Mouse (Mus musculus): ENCODE results near the gene Fam193a. TPM values are rescaled to one million over a fixed set of nuclear protein-coding genes. Genes with fewer than 3 reads are reported as not detected.

The Fam193a gene
- polyA plus RNA-seq, 1 experiment from 2014 or later, result 15.8 TPM

- Histone ChIP-seq H3K4me3 (no peak overlapping the region), H3K27ac (no peak overlapping the region), H3K36me3 (peaks cover 80% of the 10 kb centered on the region), H3K9ac (no peak overlapping the region), H3K4me2 (replicated peaks) (no peak overlapping the region), H3K4me1 (no peaks in the 10 kb centered on the region), H3K27me3 (no peaks in the 10 kb centered on the region), H3K9me3 (no peaks in the 10 kb centered on the region)
- WGBS, result 79% methylated on average over 3 of the region's 3 CpGs
- ATAC-seq (ENCODE audit: insufficient number of reproducible peaks, insufficient read depth, low FRiP score, low TSS enrichment), result no peak
These were observed 61.0 kb downstream of the Fam193a start for GRCm38 (mm10) chr5:34430776-34431175.

GRCm38 (mm10) chr5:34433786-34434185 lies 64.1 kb downstream of the Fam193a start:
- no peak overlapping the region for H3K4me3 ChIP-seq
- no peak overlapping the region for H3K9ac ChIP-seq
- no peaks in the 10 kb centered on the region for H3K4me1 ChIP-seq
- WGBS, result 77% methylated on average over 1 of the region's 1 CpGs
- H3K36me3 ChIP-seq, result peaks cover 79% of the 10 kb centered on the region
- H3K27ac ChIP-seq, result no peak overlapping the region
- no peaks in the 10 kb centered on the region for H3K27me3 ChIP-seq
- ATAC-seq (ENCODE audit: insufficient number of reproducible peaks, insufficient read depth, low FRiP score, low TSS enrichment), result no peak
- H3K4me2 ChIP-seq (replicated peaks), result no peak overlapping the region
- no peaks in the 10 kb centered on the region for H3K9me3 ChIP-seq

- H3K9me3 ChIP-seq, result no peaks in the 10 kb centered on the region
- H3K4me2 ChIP-seq (replicated peaks), result no peak overlapping the region
- H3K4me1 ChIP-seq, result no peaks in the 10 kb centered on the region
- H3K27me3 ChIP-seq, result no peaks in the 10 kb centered on the region
- WGBS, result 93% methylated on average over 3 of the region's 3 CpGs
- no peak overlapping the region for H3K27ac ChIP-seq
- ATAC-seq (ENCODE audit: insufficient number of reproducible peaks, insufficient read depth, low FRiP score, low TSS enrichment), result no peak
- peaks cover 77% of the 10 kb centered on the region for H3K36me3 ChIP-seq
- H3K4me3 ChIP-seq, result no peak overlapping the region
- H3K9ac ChIP-seq, result no peak overlapping the region
These were observed 64.5 kb downstream of the Fam193a start for GRCm38 (mm10) chr5:34434241-34434640.

GRCm38 (mm10) chr5:34438052-34438451 lies 68.3 kb downstream of the Fam193a start:
- Histone ChIP-seq H3K9ac (no peak overlapping the region), H3K4me2 (replicated peaks) (no peak overlapping the region), H3K4me1 (no peaks in the 10 kb centered on the region), H3K27me3 (no peaks in the 10 kb centered on the region), H3K9me3 (no peaks in the 10 kb centered on the region), H3K36me3 (peaks cover 76% of the 10 kb centered on the region), H3K4me3 (no peak overlapping the region), H3K27ac (no peak overlapping the region)
- WGBS, result 93% methylated on average over 4 of the region's 4 CpGs
- no peak for ATAC-seq (ENCODE audit: insufficient number of reproducible peaks, insufficient read depth, low FRiP score, low TSS enrichment)

GRCm38 (mm10) chr5:34438659-34439058 lies 68.9 kb downstream of the Fam193a start:
- no peak for ATAC-seq (ENCODE audit: insufficient number of reproducible peaks, insufficient read depth, low FRiP score, low TSS enrichment)
- Histone ChIP-seq H3K4me3 (no peak overlapping the region), H3K9ac (no peak overlapping the region), H3K4me1 (no peaks in the 10 kb centered on the region), H3K27me3 (no peaks in the 10 kb centered on the region), H3K36me3 (peaks cover 78% of the 10 kb centered on the region), H3K4me2 (replicated peaks) (no peak overlapping the region), H3K27ac (no peak overlapping the region), H3K9me3 (no peaks in the 10 kb centered on the region)
- WGBS, result 87% methylated on average over 1 of the region's 1 CpGs

GRCm38 (mm10) chr5:34439768-34440167 lies 70.0 kb downstream of the Fam193a start:
- Histone ChIP-seq H3K4me3 (no peak overlapping the region), H3K36me3 (peaks cover 78% of the 10 kb centered on the region), H3K27me3 (no peaks in the 10 kb centered on the region), H3K9me3 (no peaks in the 10 kb centered on the region), H3K4me1 (no peaks in the 10 kb centered on the region), H3K9ac (no peak overlapping the region), H3K4me2 (replicated peaks) (no peak overlapping the region), H3K27ac (no peak overlapping the region)
- no peak for ATAC-seq (ENCODE audit: insufficient number of reproducible peaks, insufficient read depth, low FRiP score, low TSS enrichment)
- 96% methylated on average over 2 of the region's 2 CpGs for WGBS

DNA sequence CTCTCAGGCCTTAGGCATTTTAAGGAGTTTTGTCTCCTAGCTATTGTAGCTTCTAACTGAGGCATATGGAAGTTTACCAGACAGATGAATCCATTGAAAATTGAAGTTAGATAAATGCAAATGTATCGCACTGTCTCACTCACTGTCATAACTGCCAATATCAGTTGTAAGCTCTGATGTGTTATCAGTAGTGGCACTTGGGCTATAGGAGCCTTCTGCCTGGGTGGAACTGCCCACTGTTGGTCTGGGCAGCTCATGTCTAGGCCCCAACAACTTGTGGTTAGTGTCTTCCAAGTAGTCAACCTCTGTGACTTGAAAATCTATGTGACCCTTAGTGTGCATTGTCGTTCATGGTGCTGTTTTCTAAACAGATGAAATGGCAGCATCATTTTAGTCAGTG lies 72.1 kb downstream of the Fam193a start:
- Histone ChIP-seq H3K4me3 (no peak overlapping the region), H3K9ac (no peak overlapping the region), H3K27ac (no peak overlapping the region), H3K4me1 (no peaks in the 10 kb centered on the region), H3K27me3 (no peaks in the 10 kb centered on the region), H3K9me3 (no peaks in the 10 kb centered on the region), H3K36me3 (peaks cover 83% of the 10 kb centered on the region), H3K4me2 (replicated peaks) (no peak overlapping the region)
- 93% methylated on average over 2 of the region's 2 CpGs for WGBS
- no peak for ATAC-seq (ENCODE audit: insufficient number of reproducible peaks, insufficient read depth, low FRiP score, low TSS enrichment)

DNA sequence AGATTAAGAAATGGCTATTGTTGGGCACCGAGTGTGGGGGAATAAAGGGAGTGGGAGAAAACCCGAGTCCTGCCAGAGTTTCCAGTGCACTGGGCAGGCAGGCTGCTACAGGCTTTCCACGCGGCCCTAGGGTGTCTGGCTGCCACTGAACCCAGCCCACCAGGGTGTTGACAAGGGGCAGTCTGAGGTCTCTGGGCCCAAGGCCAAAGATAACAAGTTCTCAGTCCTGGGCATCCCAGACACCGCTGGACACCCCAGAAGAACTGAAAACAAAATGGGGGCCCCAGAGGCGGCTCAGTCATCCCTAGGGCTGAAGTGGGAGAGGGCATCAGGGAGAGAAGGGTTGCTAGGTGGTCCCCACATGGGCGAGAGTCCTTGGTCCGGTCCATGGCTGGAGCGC lies 76.5 kb downstream of the Fam193a start:
- WGBS, result 88% methylated on average over 9 of the region's 9 CpGs
- no peak overlapping the region for H3K4me3 ChIP-seq
- no peak overlapping the region for H3K9ac ChIP-seq
- no peaks in the 10 kb centered on the region for H3K4me1 ChIP-seq
- peaks cover 69% of the 10 kb centered on the region for H3K36me3 ChIP-seq
- no peak overlapping the region for H3K27ac ChIP-seq
- ATAC-seq (ENCODE audit: insufficient number of reproducible peaks, insufficient read depth, low FRiP score, low TSS enrichment), result no peak
- H3K4me2 ChIP-seq (replicated peaks), result no peak overlapping the region
- no peaks in the 10 kb centered on the region for H3K9me3 ChIP-seq
- no peaks in the 10 kb centered on the region for H3K27me3 ChIP-seq

DNA sequence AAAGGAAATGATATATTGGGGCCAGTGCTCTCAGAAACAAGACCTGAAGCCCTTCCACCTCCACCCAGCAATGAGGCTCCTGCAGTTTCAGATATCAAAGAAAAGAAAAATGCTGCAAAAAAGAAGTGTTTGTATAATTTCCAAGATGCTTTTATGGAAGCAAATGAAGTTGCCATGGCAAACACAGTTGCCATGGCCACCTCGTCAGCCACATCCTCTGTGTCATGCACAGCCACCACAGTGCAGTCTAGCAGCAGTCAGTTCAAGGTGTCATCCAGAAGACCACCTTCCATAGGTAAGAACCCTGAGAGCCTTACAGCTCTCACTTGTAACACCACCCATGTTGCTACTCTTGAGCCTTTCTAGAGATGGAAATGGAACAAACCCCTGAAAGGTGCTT lies 89.3 kb downstream of the Fam193a start:
- Histone ChIP-seq H3K4me3 (no peak overlapping the region), H3K9ac (no peak overlapping the region), H3K27me3 (no peaks in the 10 kb centered on the region), H3K9me3 (no peaks in the 10 kb centered on the region), H3K27ac (no peak overlapping the region), H3K36me3 (peaks cover 71% of the 10 kb centered on the region), H3K4me1 (no peaks in the 10 kb centered on the region), H3K4me2 (replicated peaks) (no peak overlapping the region)
- ATAC-seq (ENCODE audit: insufficient number of reproducible peaks, insufficient read depth, low FRiP score, low TSS enrichment), result no peak
- WGBS, result 84% methylated on average over 1 of the region's 1 CpGs

- Histone ChIP-seq H3K4me3 (no peak overlapping the region), H3K4me2 (replicated peaks) (no peak overlapping the region), H3K9ac (no peak overlapping the region), H3K4me1 (no peaks in the 10 kb centered on the region), H3K27me3 (no peaks in the 10 kb centered on the region), H3K9me3 (no peaks in the 10 kb centered on the region), H3K27ac (no peak overlapping the region), H3K36me3 (peaks cover 84% of the 10 kb centered on the region)
- no peak for ATAC-seq (ENCODE audit: insufficient number of reproducible peaks, insufficient read depth, low FRiP score, low TSS enrichment)
- WGBS, result 98% methylated on average over 4 of the region's 4 CpGs
These were observed 91.6 kb downstream of the Fam193a start for GRCm38 (mm10) chr5:34461294-34461693.

GRCm38 (mm10) chr5:34461841-34462240 lies 92.1 kb downstream of the Fam193a start:
- no peak for ATAC-seq (ENCODE audit: insufficient number of reproducible peaks, insufficient read depth, low FRiP score, low TSS enrichment)
- Histone ChIP-seq H3K4me3 (no peak overlapping the region), H3K4me1 (no peaks in the 10 kb centered on the region), H3K27me3 (no peaks in the 10 kb centered on the region), H3K36me3 (peaks cover 90% of the 10 kb centered on the region), H3K27ac (no peak overlapping the region), H3K9ac (no peak overlapping the region), H3K4me2 (replicated peaks) (no peak overlapping the region), H3K9me3 (no peaks in the 10 kb centered on the region)
- 94% methylated on average over 6 of the region's 6 CpGs for WGBS

DNA sequence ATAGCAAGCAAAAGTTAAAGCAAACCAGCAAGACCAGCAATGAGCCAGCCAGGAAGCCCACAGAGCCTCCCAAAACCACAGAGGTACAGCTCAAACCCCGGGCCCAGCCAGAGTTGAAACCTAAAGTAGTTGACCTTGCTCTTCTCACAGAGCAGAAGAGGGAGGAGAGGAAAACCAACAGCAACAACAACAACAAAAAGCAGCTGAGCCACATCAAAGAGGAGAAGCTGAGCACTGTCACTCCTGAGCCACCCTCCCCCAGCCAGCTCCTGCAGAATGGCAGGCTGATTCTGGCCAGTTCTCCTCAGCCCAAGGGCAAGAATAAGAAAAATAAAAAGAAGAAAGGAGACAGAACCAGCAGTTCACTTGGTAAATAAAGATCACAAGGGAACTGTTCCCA lies 96.3 kb downstream of the Fam193a start:
- H3K9ac ChIP-seq, result no peak overlapping the region
- no peaks in the 10 kb centered on the region for H3K9me3 ChIP-seq
- peaks cover 74% of the 10 kb centered on the region for H3K36me3 ChIP-seq
- H3K27ac ChIP-seq, result no peak overlapping the region
- no peak overlapping the region for H3K4me2 ChIP-seq (replicated peaks)
- no peak for ATAC-seq (ENCODE audit: insufficient number of reproducible peaks, insufficient read depth, low FRiP score, low TSS enrichment)
- H3K27me3 ChIP-seq, result no peaks in the 10 kb centered on the region
- H3K4me3 ChIP-seq, result no peak overlapping the region
- H3K4me1 ChIP-seq, result no peaks in the 10 kb centered on the region
- WGBS, result 100% methylated on average over 1 of the region's 1 CpGs

DNA sequence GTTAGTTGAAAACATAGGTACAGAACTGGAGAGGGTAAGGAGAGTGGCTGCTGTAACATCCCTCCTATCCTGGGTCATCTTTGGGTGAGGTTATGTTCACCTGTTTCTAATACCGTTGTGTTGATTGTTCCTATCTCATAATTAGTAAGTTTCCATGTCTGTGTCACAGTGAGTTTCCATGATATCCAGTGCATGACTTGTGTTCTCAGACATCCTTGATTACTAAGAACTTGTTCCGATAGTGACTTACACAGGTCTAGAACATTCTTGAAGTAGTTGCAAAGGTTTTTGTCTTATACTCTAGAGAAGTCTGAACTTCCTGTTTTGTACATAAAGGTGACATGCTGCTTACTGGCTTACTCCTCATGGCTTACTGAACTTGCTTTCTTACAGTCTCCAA lies 96.9 kb downstream of the Fam193a start:
- WGBS, result 91% methylated on average over 2 of the region's 2 CpGs
- H3K4me1 ChIP-seq, result no peaks in the 10 kb centered on the region
- no peak for ATAC-seq (ENCODE audit: insufficient number of reproducible peaks, insufficient read depth, low FRiP score, low TSS enrichment)
- no peak overlapping the region for H3K4me3 ChIP-seq
- no peak overlapping the region for H3K4me2 ChIP-seq (replicated peaks)
- H3K27me3 ChIP-seq, result no peaks in the 10 kb centered on the region
- H3K36me3 ChIP-seq, result peaks cover 69% of the 10 kb centered on the region
- H3K9me3 ChIP-seq, result no peaks in the 10 kb centered on the region
- no peak overlapping the region for H3K9ac ChIP-seq
- no peak overlapping the region for H3K27ac ChIP-seq
